Mouse (Mus musculus) large intestine, adult 2 months (tissue): ENCODE data around the gene Gm17490. TPM values are rescaled to one million over a fixed set of nuclear protein-coding genes. Genes with fewer than 3 reads are reported as not detected.

Experiments used
- DNase-seq: peaks from one replicate; pipeline ENCODE4 v3.0.0-alpha.2; 2012; ENCODE audit warnings: low read depth, low spot score
- WGBS: fragments of 180-500 bp; shearing (Covaris S2); methylation state at CpG from one replicate; pipeline ENCODE4 v1.1.7; 2018; 5-methylcytosine and 5-hydroxymethylcytosine counted together
- polyA plus RNA-seq: library from polyadenylated mRNA; depleted of rRNA; stranded (reverse); fragments of >200 nt; gene quantifications from 2 replicates; pipeline ENCODE4 v1.2.3, GENCODE M21; 2012; rRNA removed

The Gm17490 gene
- not detected in 2 replicates for polyA plus RNA-seq

GRCm38 (mm10) chr2:11625890-11626289 is at the start of gene Gm17490:
Gm17490 (minus strand) TSS chr2:11626264.
- no peak for DNase-seq
- 93% methylated on average over 5 of the region's 5 CpGs for WGBS

GRCm38 (mm10) chr2:11672144-11672543 is 46.1 kb upstream of the Gm17490 start:
- WGBS, result 22% methylated on average over 3 of the region's 3 CpGs
- DNase-seq, result no peak

GRCm38 (mm10) chr2:11665326-11665725 is 39.3 kb upstream of the Gm17490 start:
- no peak for DNase-seq
- WGBS, result 78% methylated on average over 3 of the region's 3 CpGs

GRCm38 (mm10) chr2:11664806-11665205 is 38.7 kb upstream of the Gm17490 start:
- WGBS, result 74% methylated on average over 4 of the region's 4 CpGs
- no peak for DNase-seq

- DNase-seq, result no peak
- 46% methylated on average over 6 of the region's 6 CpGs for WGBS
Observed at GRCm38 (mm10) chr2:11664367-11664766, 38.3 kb upstream of the Gm17490 start.

- DNase-seq, result peak; percentile 54
- 3% methylated on average over 10 of the region's 10 CpGs for WGBS
Observed at GRCm38 (mm10) chr2:11663961-11664360, 37.9 kb upstream of the Gm17490 start.

GRCm38 (mm10) chr2:11662907-11663230 is 36.8 kb upstream of the Gm17490 start:
- DNase-seq, result no peak
- 88% methylated on average over 1 of the region's 1 CpGs for WGBS

- WGBS, result 78% methylated on average over 6 of the region's 6 CpGs
Observed at GRCm38 (mm10) chr2:11662143-11662906, 36.3 kb upstream of the Gm17490 start.

GRCm38 (mm10) chr2:11659263-11659662 is 33.2 kb upstream of the Gm17490 start:
- DNase-seq, result no peak
- WGBS, result 15% methylated on average over 2 of the region's 2 CpGs

More at GRCm38 (mm10) chr2:11662143-11662906, 36.3 kb upstream of the Gm17490 start:
- DNase-seq, result no peak

GRCm38 (mm10) chr2:11657581-11657980 is 31.5 kb upstream of the Gm17490 start:
- WGBS, result 81% methylated on average over 2 of the region's 2 CpGs
- DNase-seq, result no peak

- no peak for DNase-seq
- WGBS, result 51% methylated on average over 9 of the region's 9 CpGs
Observed at GRCm38 (mm10) chr2:11654990-11655931, 29.2 kb upstream of the Gm17490 start.

- WGBS, result 74% methylated on average over 5 of the region's 5 CpGs
Observed at GRCm38 (mm10) chr2:11653780-11654179, 27.7 kb upstream of the Gm17490 start.

GRCm38 (mm10) chr2:11653330-11653729 is 27.3 kb upstream of the Gm17490 start:
- WGBS, result 43% methylated on average over 6 of the region's 6 CpGs
- DNase-seq, result no peak

More at GRCm38 (mm10) chr2:11653780-11654179, 27.7 kb upstream of the Gm17490 start:
- DNase-seq, result no peak

- no peak for DNase-seq
- WGBS, result 65% methylated on average over 2 of the region's 2 CpGs
Observed at GRCm38 (mm10) chr2:11652780-11653179, 26.7 kb upstream of the Gm17490 start.

GRCm38 (mm10) chr2:11652196-11652595 is 26.1 kb upstream of the Gm17490 start:
- 84% methylated on average over 3 of the region's 3 CpGs for WGBS

GRCm38 (mm10) chr2:11651476-11651875 is 25.4 kb upstream of the Gm17490 start:
- 30% methylated on average over 3 of the region's 3 CpGs for WGBS
- peak; percentile 24 for DNase-seq

More at GRCm38 (mm10) chr2:11652196-11652595, 26.1 kb upstream of the Gm17490 start:
- DNase-seq, result no peak

- DNase-seq, result no peak
- 83% methylated on average over 2 of the region's 2 CpGs for WGBS
Observed at GRCm38 (mm10) chr2:11645297-11645696, 19.2 kb upstream of the Gm17490 start.

GRCm38 (mm10) chr2:11644057-11644456 is 18.0 kb upstream of the Gm17490 start:
- 89% methylated on average over 1 of the region's 1 CpGs for WGBS
- DNase-seq, result no peak

- WGBS, result 73% methylated on average over 3 of the region's 3 CpGs
Observed at GRCm38 (mm10) chr2:11642451-11642941, 16.4 kb upstream of the Gm17490 start, which contains the start of gene Il2ra. Il2ra (plus strand) TSS chr2:11642807.

GRCm38 (mm10) chr2:11637115-11637514 is 11.1 kb upstream of the Gm17490 start:
- no peak for DNase-seq
- WGBS, result 48% methylated on average over 1 of the region's 1 CpGs

More at GRCm38 (mm10) chr2:11642451-11642941, 16.4 kb upstream of the Gm17490 start, which contains the start of gene Il2ra:
- DNase-seq, result no peak
